Mouse (Mus musculus): ENCODE measurements around the gene Cdc42bpb.

DNA sequence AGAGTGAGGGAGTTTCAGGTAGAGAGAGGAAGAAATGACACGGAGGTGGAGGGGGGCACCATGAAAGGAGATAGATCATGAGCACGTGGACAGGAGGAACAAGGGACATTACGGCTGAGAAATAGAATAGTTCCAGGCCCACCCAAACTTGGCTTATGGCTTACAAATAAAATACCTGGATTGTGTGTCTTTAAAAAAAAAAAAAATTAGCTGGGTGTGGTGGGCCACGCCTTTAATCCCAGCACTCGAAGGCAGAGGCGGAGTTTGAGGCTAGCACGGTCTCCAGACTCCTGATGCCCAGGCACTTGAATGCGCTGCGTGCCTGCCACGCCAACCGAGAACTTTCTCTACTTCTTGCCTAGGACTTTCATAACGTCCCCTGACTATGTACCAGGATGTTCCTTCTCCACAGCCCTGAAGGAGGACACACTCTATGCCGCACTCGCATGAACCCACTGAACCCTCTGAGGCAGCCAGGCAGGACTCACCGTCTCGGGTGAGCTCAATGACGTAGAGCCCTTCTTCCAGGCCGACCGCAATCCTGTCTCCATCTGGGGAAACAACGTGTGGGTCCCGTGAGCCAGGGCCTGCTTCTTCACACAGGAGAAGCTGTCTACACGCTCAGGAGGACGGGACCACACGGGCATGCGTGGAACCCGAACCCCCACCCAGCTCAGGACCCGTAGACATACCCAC is 76.0 kb downstream of the Cdc42bpb start:
- TF ChIP-seq CTCF (IDR thresholded peaks at IDR 0.05): no peak
- no peak for TF ChIP-seq POLR2A (IDR thresholded peaks at IDR 0.05; ENCODE audit: insufficient read depth, low read depth, low read length)

Data from heart, adult 2 months (tissue).